Comparison of ENCODE assay signal across 8 mouse cellular contexts in genomic region chr6:120822937-120823614, GRCm38 (mm10). TPM values are rescaled to one million over a fixed set of nuclear protein-coding genes. Genes with fewer than 3 reads are reported as not detected.
A peak's percentile ranks its signal among the peaks of the same experiment; 100 is the strongest.
DNase-seq lines count a peak whose midpoint lies in the region; ATAC-seq and TF ChIP-seq lines count a peak whose summit lies in the region.

No protein-coding gene starts in this region.

- H3K79me2 ChIP-seq in MEL (ENCODE audit: control insufficient read depth, insufficient read depth, low read length, poor library complexity) = peaks cover 36% of the 10 kb centered on the region

- H3K4me1 ChIP-seq in cerebellum, adult 2 months (ENCODE audit: control insufficient read depth, insufficient read depth, low read length) = no peaks in the 10 kb centered on the region
- H3K4me1 ChIP-seq in MEL (ENCODE audit: control insufficient read depth in 1 of 2, insufficient read depth in 2 of 2, low read length in 2 of 2) = peaks cover 13 to 16% of the 10 kb centered on the region in 2 experiments
- peaks cover 15% of the 10 kb centered on the region for H3K4me1 ChIP-seq in forebrain, embryonic 10.5 days
- peaks cover 8% of the 10 kb centered on the region for H3K4me1 ChIP-seq in kidney, embryonic 14.5 days (ENCODE audit: control insufficient read depth, insufficient read depth, low read length)
- peaks cover 18% of the 10 kb centered on the region for H3K4me1 ChIP-seq in midbrain, embryonic 10.5 days

- no peak for TF ChIP-seq CTCF in cerebellum, adult 2 months (IDR thresholded peaks at IDR 0.05; ENCODE audit: borderline replicate concordance, insufficient read depth, low read depth, low read length)
- TF ChIP-seq CTCF in MEL (IDR thresholded peaks at IDR 0.05 in 2 of 3, conservative IDR thresholded peaks at IDR 0.05 in 1 of 3; ENCODE audit: control insufficient read depth in 1 of 3, insufficient read depth in 1 of 3, low read depth in 2 of 3, low read length in 3 of 3, poor library complexity in 1 of 3, severe bottlenecking in 1 of 3) = peak in 1 of 3 experiments; percentile 13; a peak in 1 of 6 replicates

- H3K4me2 ChIP-seq in kidney, embryonic 14.5 days (replicated peaks; ENCODE audit: low read depth, low read length) = peak overlapping the region; percentile 32

- ATAC-seq in cerebellum, adult (ENCODE audit: insufficient number of reproducible peaks, low FRiP score, low TSS enrichment) = no peak
- ATAC-seq in kidney, embryonic 14.5 days (ENCODE audit: low FRiP score, low TSS enrichment) = peak; percentile 6; the same call in 1 of the 2 replicates

- H3K27ac ChIP-seq in cerebellum, adult 2 months (ENCODE audit: insufficient read depth, low read length) = no peak overlapping the region
- H3K27ac ChIP-seq in MEL (ENCODE audit: control insufficient read depth, low read depth, low read length) = peak overlapping the region; percentile 49
- H3K27ac ChIP-seq in forebrain, embryonic 10.5 days = peak overlapping the region; percentile 90
- H3K27ac ChIP-seq in kidney, embryonic 14.5 days (ENCODE audit: low read depth, low read length) = peak overlapping the region; percentile 24; the same call in 1 of the 2 replicates
- H3K27ac ChIP-seq in midbrain, embryonic 10.5 days (replicated peaks) = peak overlapping the region; percentile 88

- WGBS in cerebellum, adult 2 months = 38% methylated on average over 10 of the region's 10 CpGs
- WGBS in forebrain, embryonic 10.5 days = 78% methylated on average over 10 of the region's 10 CpGs
- WGBS in kidney, embryonic 14.5 days = 68% methylated on average over 10 of the region's 10 CpGs
- 78% methylated on average over 10 of the region's 10 CpGs for WGBS in midbrain, embryonic 10.5 days

- TF ChIP-seq EP300 in MEL (IDR thresholded peaks at IDR 0.05; ENCODE audit: low read depth in 1 of 2, low read length in 2 of 2) = peak in 1 of 2 experiments; percentile 8; a peak in 1 of 4 replicates

- peak; percentile 37 to 62 for DNase-seq in cerebellum, adult 2 months
- peak; percentile 44 for DNase-seq in MEL (ENCODE audit: low read depth, low spot score)
- DNase-seq in forebrain, embryonic 10.5 days (ENCODE audit: extremely low spot score, low spot score) = no peak
- DNase-seq in midbrain, embryonic 10.5 days (ENCODE audit: low spot score) = no peak
- no peak for DNase-seq in c-Kit-positive CD71-positive TER-119-positive erythroid progenitor cells, embryonic 14.5 days (ENCODE audit: low spot score)
- no peak for DNase-seq in embryo, embryonic 11 days

- peaks cover 9 to 15% of the 10 kb centered on the region in 2 experiments for H3K36me3 ChIP-seq in MEL (ENCODE audit: control insufficient read depth in 1 of 2, insufficient read depth in 2 of 2, low read length in 2 of 2)
- H3K36me3 ChIP-seq in forebrain, embryonic 10.5 days (replicated peaks) = peaks cover 18% of the 10 kb centered on the region
- H3K36me3 ChIP-seq in kidney, embryonic 14.5 days (ENCODE audit: control insufficient read depth, insufficient read depth, low read length) = peaks cover 9% of the 10 kb centered on the region
- H3K36me3 ChIP-seq in midbrain, embryonic 10.5 days = peaks cover 23% of the 10 kb centered on the region

- H3K27me3 ChIP-seq in cerebellum, adult 2 months (ENCODE audit: control insufficient read depth, insufficient read depth, low read length) = no peaks in the 10 kb centered on the region
- no peaks in the 10 kb centered on the region for H3K27me3 ChIP-seq in MEL (ENCODE audit: control insufficient read depth in 1 of 2, insufficient read depth in 2 of 2, low read length in 2 of 2)
- no peaks in the 10 kb centered on the region for H3K27me3 ChIP-seq in forebrain, embryonic 10.5 days (ENCODE audit: poor library complexity, severe bottlenecking)
- no peaks in the 10 kb centered on the region for H3K27me3 ChIP-seq in kidney, embryonic 14.5 days (ENCODE audit: control insufficient read depth, insufficient read depth, low read length)
- H3K27me3 ChIP-seq in midbrain, embryonic 10.5 days (ENCODE audit: low read depth, poor library complexity, severe bottlenecking) = no peaks in the 10 kb centered on the region

- no peak for TF ChIP-seq POLR2A in cerebellum, adult 2 months (IDR thresholded peaks at IDR 0.05; ENCODE audit: borderline replicate concordance, insufficient read depth, low read length)
- TF ChIP-seq POLR2A in MEL (IDR thresholded peaks at IDR 0.05; ENCODE audit: control insufficient read depth in 1 of 2, insufficient read depth in 1 of 2, low read depth in 1 of 2, low read length in 2 of 2, poor library complexity in 1 of 2) = no peak

- no peaks in the 10 kb centered on the region for H3K9me3 ChIP-seq in MEL (replicated peaks; ENCODE audit: insufficient read depth, low read length)
- H3K9me3 ChIP-seq in forebrain, embryonic 10.5 days = no peaks in the 10 kb centered on the region
- no peaks in the 10 kb centered on the region for H3K9me3 ChIP-seq in kidney, embryonic 14.5 days (ENCODE audit: control insufficient read depth, low read length)
- no peaks in the 10 kb centered on the region; the same call in 1 of the 2 replicates for H3K9me3 ChIP-seq in midbrain, embryonic 10.5 days (replicated peaks)

- peak overlapping the region; percentile 40 for H3K4me3 ChIP-seq in cerebellum, adult 2 months (replicated peaks; ENCODE audit: insufficient read depth, low read depth, low read length)
- H3K4me3 ChIP-seq in MEL (ENCODE audit: control insufficient read depth in 1 of 2, insufficient read depth in 1 of 2, low read depth in 2 of 2, low read length in 2 of 2) = peak overlapping the region; percentile 31 to 38
- H3K4me3 ChIP-seq in forebrain, embryonic 10.5 days = peak overlapping the region; percentile 97
- H3K4me3 ChIP-seq in kidney, embryonic 14.5 days (ENCODE audit: low read length) = peak overlapping the region; percentile 96; the same call in 1 of the 2 replicates
- H3K4me3 ChIP-seq in midbrain, embryonic 10.5 days = peak overlapping the region; percentile 96

- H3K9ac ChIP-seq in MEL (ENCODE audit: control insufficient read depth, low read depth, low read length, poor library complexity, severe bottlenecking) = peak overlapping the region; percentile 49
- H3K9ac ChIP-seq in kidney, embryonic 14.5 days (ENCODE audit: low read depth, low read length) = no peak overlapping the region

- peak; percentile 7; the same call in 1 of the 2 replicates for TF ChIP-seq RAD21 in MEL (IDR thresholded peaks at IDR 0.05; ENCODE audit: low read depth, low read length)

TF ChIP-seq in MEL, 35 proteins besides CTCF, POLR2A, EP300 and RAD21:
- TF ChIP-seq ETS1 (IDR thresholded peaks at IDR 0.05; ENCODE audit: low read depth, low read length) (no peak), MXI1 (IDR thresholded peaks at IDR 0.05; ENCODE audit: low read depth, low read length) (no peak), GATA1 (IDR thresholded peaks at IDR 0.05; ENCODE audit: low read depth, low read length) (no peak), TBP (IDR thresholded peaks at IDR 0.05; ENCODE audit: low read depth, low read length) (no peak), ZKSCAN1 (IDR thresholded peaks at IDR 0.05; ENCODE audit: low read depth, low read length) (no peak)

RNA-seq across cellular contexts. Expression of gene Atp6v1e1, which starts 0.5 kb away (rescaled TPM):
- polyA plus RNA-seq in cerebellum, adult 2 months (2012; rRNA removed) = 528 and 558 TPM in 2 replicates
- total RNA-seq in MEL (2012; rRNA removed) = 100 and 123 TPM in 2 replicates
- polyA plus RNA-seq in MEL (2012; ENCODE audit: insufficient read depth in 1 of 2, insufficient read length in 2 of 2, low read depth in 1 of 2, low replicate concordance in 2 of 2, missing spikeins in 1 of 2) = 100 to 1,000 TPM in 1 of 2 experiments, not detected in 1; 129 TPM
- polyA plus RNA-seq in forebrain, embryonic 10.5 days (2016; fragmentation: Nextera tagmentation; extraction: Ambion mirVana) = 109 and 110 TPM in 2 replicates
- polyA plus RNA-seq in kidney, embryonic 14.5 days (2014; fragmentation: Nextera tagmentation; extraction: Ambion mirVana) = 121 and 139 TPM in 2 replicates
- polyA plus RNA-seq in midbrain, embryonic 10.5 days (2016; fragmentation: Nextera tagmentation; extraction: Ambion mirVana) = 123 and 133 TPM in 2 replicates

RNA-seq across cellular contexts. Expression of gene Bcl2l13, which starts 12.9 kb away (rescaled TPM):
- polyA plus RNA-seq in cerebellum, adult 2 months (2012; rRNA removed) = 24.0 and 25.0 TPM in 2 replicates
- 48.0 and 49.9 TPM in 2 replicates for total RNA-seq in MEL (2012; rRNA removed)
- 10 to 100 TPM in 1 of 2 experiments, not detected in 1; 43.7 TPM for polyA plus RNA-seq in MEL (2012; ENCODE audit: insufficient read depth in 1 of 2, insufficient read length in 2 of 2, low read depth in 1 of 2, low replicate concordance in 2 of 2, missing spikeins in 1 of 2)
- polyA plus RNA-seq in forebrain, embryonic 10.5 days (2016; fragmentation: Nextera tagmentation; extraction: Ambion mirVana) = 51.5 and 52.7 TPM in 2 replicates
- polyA plus RNA-seq in kidney, embryonic 14.5 days (2014; fragmentation: Nextera tagmentation; extraction: Ambion mirVana) = 22.9 and 34.0 TPM in 2 replicates
- polyA plus RNA-seq in midbrain, embryonic 10.5 days (2016; fragmentation: Nextera tagmentation; extraction: Ambion mirVana) = 46.6 and 48.9 TPM in 2 replicates

RNA-seq across cellular contexts. Expression of gene Slc25a18, which starts 49.7 kb away (rescaled TPM):
- polyA plus RNA-seq in cerebellum, adult 2 months (2012; rRNA removed) = 102 and 113 TPM in 2 replicates
- 0.12 TPM in 1 of 2 replicates, not detected in the other for total RNA-seq in MEL (2012; rRNA removed)
- under 1 TPM in 1 of 2 experiments, not detected in 1; 0.57 TPM for polyA plus RNA-seq in MEL (2012; ENCODE audit: insufficient read depth in 1 of 2, insufficient read length in 2 of 2, low read depth in 1 of 2, low replicate concordance in 2 of 2, missing spikeins in 1 of 2)
- polyA plus RNA-seq in forebrain, embryonic 10.5 days (2016; fragmentation: Nextera tagmentation; extraction: Ambion mirVana) = 0.14 and 0.29 TPM in 2 replicates
- 0.16 TPM in 1 of 2 replicates, not detected in the other for polyA plus RNA-seq in kidney, embryonic 14.5 days (2014; fragmentation: Nextera tagmentation; extraction: Ambion mirVana)
- 0.35 and 1.2 TPM in 2 replicates for polyA plus RNA-seq in midbrain, embryonic 10.5 days (2016; fragmentation: Nextera tagmentation; extraction: Ambion mirVana)

Comparison
In these comparisons a context has a peak if more than half of its experiments do, and no peak if none do; other contexts are left out.
1. DNase-seq: peak in cerebellum, adult 2 months (2 of 2) and MEL (single experiment); none in forebrain, embryonic 10.5 days (single experiment), midbrain, embryonic 10.5 days (single experiment), c-Kit-positive CD71-positive TER-119-positive erythroid progenitor cells, embryonic 14.5 days (single experiment) and embryo, embryonic 11 days (single experiment).
2. H3K4me3 ChIP-seq: peak in every context shown above with its lines; median percentile 97 in forebrain, embryonic 10.5 days; 96 in kidney, embryonic 14.5 days; 96 in midbrain, embryonic 10.5 days; 40 in cerebellum, adult 2 months; 34 in MEL.
3. RNA of gene Slc25a18, which starts 49.7 kb away (polyA plus RNA-seq): 102 to 113 TPM in cerebellum, adult 2 months; 0.57 TPM in MEL, 0.35 to 1.2 TPM in midbrain, embryonic 10.5 days, 0.14 to 0.29 TPM in forebrain, embryonic 10.5 days and 0.16 TPM in kidney, embryonic 14.5 days; every median in the first group is over 10 times any median in the second.